Mouse (Mus musculus) liver, adult 2 months (tissue): Measurements from ENCODE around the gene Olfr453. TPM values are rescaled to one million over a fixed set of nuclear protein-coding genes. Genes with fewer than 3 reads are reported as not detected.
A peak's percentile ranks its signal among the peaks of the same experiment; 100 is the strongest.

Experiments used
- DNase-seq: peaks from one replicate; pipeline ENCODE4 v3.0.0-alpha.2; 2011; ENCODE audit warnings: low read depth, low spot score; ENCODE audit errors: extremely low read depth
- H3K27ac ChIP-seq: fragments of 200-500 bp; replicated peaks from 2 replicates; pipeline ENCODE4 v1.5.1; 2012; ENCODE audit warnings: low read depth, mild to moderate bottlenecking, control low read depth, inconsistent platforms, low read length; ENCODE audit not compliant: insufficient read depth
- H3K27me3 ChIP-seq: fragments of 200-500 bp; 2 replicates; pipeline ENCODE4 v1.6.1; 2012; ENCODE audit warnings: mild to moderate bottlenecking, moderate library complexity, low read length, inconsistent platforms; ENCODE audit not compliant: control insufficient read depth, insufficient read depth
- H3K36me3 ChIP-seq: fragments of 200-500 bp; 2 replicates; pipeline ENCODE4 v1.6.1; 2012; ENCODE audit warnings: low read length, inconsistent platforms; ENCODE audit not compliant: control insufficient read depth, insufficient read depth
- H3K4me1 ChIP-seq: fragments of 200-500 bp; 2 replicates; pipeline ENCODE4 v1.6.1; 2011; ENCODE audit warnings: low read length; ENCODE audit not compliant: control insufficient read depth, insufficient read depth
- H3K4me3 ChIP-seq: fragments of 200-500 bp; 2 replicates; pipeline ENCODE4 v1.5.1; 2011; ENCODE audit warnings: low read depth, mild to moderate bottlenecking, control low read depth, low read length, moderate library complexity; ENCODE audit not compliant: insufficient read depth
- H3K79me2 ChIP-seq: fragments of 200-500 bp; 2 replicates; pipeline ENCODE4 v1.6.1; 2012; ENCODE audit warnings: inconsistent platforms, mild to moderate bottlenecking, low read length, moderate library complexity; ENCODE audit not compliant: control insufficient read depth, insufficient read depth
- H3K9ac ChIP-seq: fragments of 200-500 bp; 2 replicates; pipeline ENCODE4 v1.6.1; 2012; ENCODE audit warnings: low read depth, mild to moderate bottlenecking, control low read depth, inconsistent platforms, low read length
- CTCF ChIP-seq: fragments of 200-500 bp; IDR thresholded peaks from 2 replicates; pipeline ENCODE4 v1.5.1; 2011; ENCODE audit warnings: low read depth, low read length, control low read depth
- POLR2A ChIP-seq: fragments of 200-500 bp; IDR thresholded peaks from 2 replicates; pipeline ENCODE4 v1.6.1; 2011; ENCODE audit warnings: low read length, control low read depth; ENCODE audit not compliant: insufficient read depth; ENCODE audit errors: extremely low read depth
- WGBS: fragments of 180-500 bp; shearing (Covaris S2); methylation state at CpG from one replicate; pipeline ENCODE4 v1.1.7; 2018; 5-methylcytosine and 5-hydroxymethylcytosine counted together
- polyA plus RNA-seq: library from polyadenylated mRNA; depleted of rRNA; stranded (reverse); fragments of >200 nt; gene quantifications from 2 replicates; pipeline ENCODE4 v1.2.3, GENCODE M21; 2012; rRNA removed
- total RNA-seq: library from RNA; depleted of rRNA; stranded (reverse); fragments of >200 nt; gene quantifications from 2 replicates; pipeline ENCODE4 v1.2.3, GENCODE M21; 2014; rRNA removed

The Olfr453 gene
- not detected in 2 replicates for total RNA-seq
- not detected in 2 replicates for polyA plus RNA-seq

DNA sequence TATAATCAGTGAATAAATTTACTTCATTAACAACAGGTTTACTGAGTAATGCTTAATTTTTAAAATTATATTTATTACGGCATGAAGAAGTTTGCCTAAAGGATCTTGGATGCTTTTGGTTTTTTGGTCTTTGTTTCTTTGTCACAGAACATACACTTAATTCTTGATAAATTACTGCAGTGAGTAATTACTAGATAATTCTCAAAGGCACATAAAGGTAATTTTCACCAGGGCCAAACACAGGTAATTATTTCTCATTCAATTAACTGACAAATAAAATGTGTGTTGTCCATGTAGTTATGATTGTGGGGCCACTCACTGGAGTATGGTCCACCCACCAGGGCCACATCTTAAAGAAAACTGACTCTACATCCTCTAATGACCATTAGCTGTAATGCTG is at the start of gene Olfr453:
Gene Olfr453, plus strand, starts transcription at position 301 of the 400 bp plus-strand sequence.
- Histone ChIP-seq H3K4me3 (no peak within 1 kb of the TSS), H3K36me3 (no peaks in the 10 kb centered on the region), H3K4me1 (no peaks in the 10 kb centered on the region), H3K9ac (no peak within 1 kb of the TSS), H3K27me3 (no peaks in the 10 kb centered on the region), H3K79me2 (no peaks in the 10 kb centered on the region), H3K27ac (no peak within 1 kb of the TSS)
- TF ChIP-seq CTCF (no peak), POLR2A (no peak)
- WGBS: 92% methylated on average over 1 of the region's 1 CpGs
- no peak for DNase-seq

GRCm38 (mm10) chr6:42689761-42690160 is 49.4 kb upstream of the Olfr453 start:
- Histone ChIP-seq H3K4me1 (no peaks in the 10 kb centered on the region), H3K4me3 (no peak overlapping the region), H3K27ac (no peak overlapping the region), H3K36me3 (peaks cover 3% of the 10 kb centered on the region; the same call in 1 of the 2 replicates), H3K9ac (no peak overlapping the region), H3K79me2 (no peaks in the 10 kb centered on the region), H3K27me3 (no peaks in the 10 kb centered on the region)
- no peak for DNase-seq
- TF ChIP-seq CTCF: no peak

DNA sequence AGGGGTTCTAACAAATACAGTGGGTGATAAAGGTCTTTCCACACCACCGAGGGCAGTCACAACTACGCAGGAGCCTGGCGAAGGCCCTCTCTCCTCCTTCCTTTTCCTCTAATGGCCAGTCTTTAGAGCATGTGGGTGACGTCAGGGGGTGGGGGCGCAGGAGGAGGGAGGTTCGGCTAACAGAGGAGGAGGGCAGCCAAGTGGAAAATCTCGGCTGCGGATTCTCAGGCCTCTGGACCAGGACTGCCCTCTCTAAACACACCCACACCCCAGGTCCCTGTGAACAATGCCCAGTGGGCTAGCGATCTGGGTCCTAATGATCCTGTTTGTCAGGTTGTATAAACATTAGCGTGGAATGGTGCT is 47.0 kb upstream of the Olfr453 start:
- Histone ChIP-seq H3K36me3 (no peaks in the 10 kb centered on the region), H3K27ac (no peak overlapping the region), H3K4me1 (no peaks in the 10 kb centered on the region), H3K79me2 (no peaks in the 10 kb centered on the region), H3K4me3 (peak overlapping the region; percentile 69), H3K9ac (peak overlapping the region; percentile 67; the same call in 1 of the 2 replicates), H3K27me3 (no peaks in the 10 kb centered on the region)
- WGBS: 0% methylated on average over 9 of the region's 10 CpGs
- peak; percentile 34 for DNase-seq
- TF ChIP-seq CTCF (no peak), POLR2A (no peak)

- H3K4me1 ChIP-seq: no peaks in the 10 kb centered on the region
- no peak for TF ChIP-seq CTCF
- TF ChIP-seq POLR2A: no peak
- peak overlapping the region; percentile 69 for H3K4me3 ChIP-seq
- peak overlapping the region; percentile 67 for H3K9ac ChIP-seq
- no peaks in the 10 kb centered on the region for H3K36me3 ChIP-seq
- H3K79me2 ChIP-seq: no peaks in the 10 kb centered on the region
- WGBS: under 1% methylated on average over 32 of the region's 32 CpGs
- no peak overlapping the region for H3K27ac ChIP-seq
- DNase-seq: peak; percentile 50
- no peaks in the 10 kb centered on the region for H3K27me3 ChIP-seq
These were observed 46.5 kb upstream of the Olfr453 start for GRCm38 (mm10) chr6:42692517-42693190.

- Histone ChIP-seq H3K79me2 (no peaks in the 10 kb centered on the region), H3K27ac (no peak within 1 kb of the TSS), H3K4me1 (no peaks in the 10 kb centered on the region), H3K4me3 (peak within 1 kb of the TSS; percentile 55), H3K9ac (peak within 1 kb of the TSS; percentile 26; the same call in 1 of the 2 replicates), H3K36me3 (no peaks in the 10 kb centered on the region), H3K27me3 (no peaks in the 10 kb centered on the region)
- DNase-seq: peak; percentile 4
- no peak for TF ChIP-seq CTCF
- no peak for TF ChIP-seq POLR2A
- 14% methylated on average over 28 of the region's 28 CpGs for WGBS
These were observed 29.6 kb upstream of the Olfr453 start, which contains the start of gene Tcaf1 for GRCm38 (mm10) chr6:42709291-42710211. Tcaf1 (minus strand) TSS chr6:42710088.

- TF ChIP-seq CTCF (no peak), POLR2A (no peak)
- WGBS: 57% methylated on average over 8 of the region's 8 CpGs
- Histone ChIP-seq H3K4me1 (no peaks in the 10 kb centered on the region), H3K36me3 (no peaks in the 10 kb centered on the region), H3K9ac (no peak overlapping the region), H3K79me2 (no peaks in the 10 kb centered on the region), H3K27me3 (no peaks in the 10 kb centered on the region), H3K4me3 (no peak overlapping the region), H3K27ac (no peak overlapping the region)
- DNase-seq: no peak
These were observed 24.5 kb upstream of the Olfr453 start for GRCm38 (mm10) chr6:42714668-42715067.
